Mouse (Mus musculus) urinary bladder, postnatal 10 days (tissue): Measurements from ENCODE around the gene Mpeg1.

ENCODE experiments used
- DNase-seq: peaks from one replicate; pipeline ENCODE4 v3.0.0; 2022; ENCODE audit warnings: low spot score

Mpeg1 gene

DNA sequence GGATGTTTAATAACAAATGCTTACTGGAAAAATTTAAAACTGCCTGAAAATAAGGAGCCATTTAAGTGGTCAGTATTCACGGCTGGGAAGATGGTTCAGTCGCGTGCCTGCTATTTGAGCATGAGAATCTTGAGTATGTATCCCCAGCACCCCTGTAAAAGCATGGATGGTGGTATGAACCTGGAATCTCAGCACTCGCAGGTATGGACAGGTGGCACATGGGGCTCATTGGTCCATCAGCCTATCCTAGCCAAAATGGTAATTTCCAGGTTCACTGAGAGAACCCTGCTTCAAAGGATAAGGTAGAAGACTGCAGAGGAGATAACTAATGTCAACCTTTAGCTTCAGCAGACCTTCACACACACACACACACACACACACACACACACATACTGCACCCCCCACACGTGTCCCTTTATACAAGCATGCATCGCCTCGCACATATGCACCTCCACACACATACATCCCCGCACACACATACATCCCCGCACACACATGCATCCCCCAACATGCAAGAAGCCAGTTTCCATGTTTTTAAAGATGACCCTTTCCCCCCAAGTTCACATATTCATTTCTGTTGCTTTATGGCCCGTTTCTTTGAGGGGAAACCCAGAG, 5.1 kb downstream of the Mpeg1 start:
- no peak for DNase-seq

DNA sequence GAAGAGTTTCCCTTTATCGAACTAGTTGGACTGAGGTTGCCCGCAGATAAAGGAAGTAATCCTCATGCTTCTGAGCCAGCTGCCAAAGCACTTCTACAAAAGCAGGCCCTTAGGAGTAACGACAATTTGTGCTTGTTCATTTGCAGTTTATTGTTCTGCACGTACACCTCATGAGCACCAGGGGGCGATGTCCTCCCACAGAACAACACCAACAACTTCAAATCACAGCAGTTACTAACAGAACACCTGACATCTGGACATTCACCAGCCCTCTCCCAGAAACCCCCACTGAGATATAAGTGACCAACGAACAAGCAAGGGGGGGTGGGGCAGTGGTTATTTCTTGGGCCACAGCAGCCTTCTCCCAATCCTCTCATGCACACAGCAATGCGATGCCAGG, 5.6 kb downstream of the Mpeg1 start:
- DNase-seq = no peak

DNA sequence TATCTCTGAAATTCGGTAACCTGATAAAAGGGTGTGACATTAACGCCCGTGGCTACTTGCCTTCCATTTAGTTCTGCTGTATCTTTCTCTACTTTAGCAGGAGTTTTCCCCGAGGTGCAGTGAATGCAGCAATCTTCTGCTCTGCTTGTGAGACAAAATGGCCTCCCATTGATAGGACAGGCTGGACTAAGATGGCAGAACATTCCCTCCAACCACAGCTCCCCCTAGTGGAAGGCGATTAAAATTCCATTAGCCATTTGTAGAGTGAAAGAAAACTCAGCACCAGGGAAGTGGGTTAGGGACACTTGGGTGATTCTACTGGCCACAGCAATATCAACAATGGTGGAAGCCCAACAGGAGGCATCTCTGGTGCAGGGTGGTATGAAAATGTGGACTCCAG, 6.9 kb downstream of the Mpeg1 start:
- DNase-seq = no peak

DNA sequence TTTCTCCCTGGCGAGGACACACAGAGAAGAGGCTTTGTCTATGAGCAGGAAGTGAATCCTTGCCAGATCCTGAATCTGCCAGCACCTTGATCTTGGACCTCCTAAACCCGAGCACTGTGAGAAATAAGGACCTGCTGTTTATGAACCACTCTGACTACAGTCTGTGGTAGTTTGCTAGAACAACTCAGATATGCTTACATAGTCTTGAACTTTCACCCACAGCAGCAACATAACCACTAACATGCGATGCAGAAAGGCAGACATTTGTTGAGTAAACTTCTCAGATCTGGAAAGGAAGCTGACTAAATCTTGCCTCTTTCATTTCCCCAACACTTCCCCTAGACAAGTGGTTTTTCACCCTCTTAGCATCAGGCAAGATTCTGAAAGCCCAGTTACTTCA, 11.3 kb downstream of the Mpeg1 start:
- DNase-seq = no peak

DNA sequence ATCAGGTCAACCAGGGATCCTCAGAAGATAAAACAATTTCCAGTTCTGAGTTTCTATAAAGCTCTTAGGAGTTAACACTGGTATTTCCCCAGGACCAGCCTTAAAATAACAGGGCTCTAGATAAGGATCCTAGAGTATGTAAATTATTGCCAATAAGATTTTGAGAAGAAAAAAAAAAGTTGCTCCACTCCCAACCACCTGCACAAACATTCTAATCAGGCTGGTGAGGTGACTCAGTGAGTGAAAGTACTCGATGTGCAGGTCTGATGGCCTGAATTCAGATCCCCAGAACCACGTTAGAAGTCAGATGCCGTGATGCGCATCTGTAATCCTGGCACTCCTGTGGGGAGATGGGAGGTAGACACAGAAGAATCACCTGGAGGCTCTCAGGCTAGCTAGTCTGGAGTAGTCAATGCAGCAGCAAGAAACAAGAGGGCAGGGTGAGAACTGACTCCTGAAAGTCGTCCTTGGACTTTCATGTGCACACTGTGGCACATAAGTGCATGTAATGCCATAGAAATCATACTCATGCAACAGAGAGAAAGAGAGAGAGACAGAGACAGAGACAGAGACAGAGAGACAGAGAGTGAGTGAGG, 11.9 kb downstream of the Mpeg1 start:
- DNase-seq = no peak

DNA sequence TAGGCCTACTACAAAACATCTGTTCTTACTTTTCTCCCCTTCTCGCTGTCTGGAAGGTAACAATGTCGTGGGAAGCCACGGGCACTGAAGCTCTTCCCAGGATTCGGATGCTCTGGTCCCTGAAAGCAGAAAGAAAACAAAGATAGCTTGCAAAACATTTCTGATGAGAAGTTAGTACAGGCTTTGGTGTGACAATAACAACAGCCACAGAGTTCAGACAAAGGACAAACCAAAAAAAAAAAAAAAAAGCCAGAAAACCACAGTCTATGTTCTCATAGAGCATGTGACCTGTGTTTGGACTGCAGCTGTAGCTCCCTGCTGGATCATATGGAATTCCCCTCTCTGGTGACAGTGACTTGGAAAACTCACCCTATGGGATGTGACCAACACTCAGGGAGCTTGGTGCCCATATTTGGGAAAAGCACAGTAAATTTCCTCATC, 12.6 kb downstream of the Mpeg1 start:
- no peak for DNase-seq

DNA sequence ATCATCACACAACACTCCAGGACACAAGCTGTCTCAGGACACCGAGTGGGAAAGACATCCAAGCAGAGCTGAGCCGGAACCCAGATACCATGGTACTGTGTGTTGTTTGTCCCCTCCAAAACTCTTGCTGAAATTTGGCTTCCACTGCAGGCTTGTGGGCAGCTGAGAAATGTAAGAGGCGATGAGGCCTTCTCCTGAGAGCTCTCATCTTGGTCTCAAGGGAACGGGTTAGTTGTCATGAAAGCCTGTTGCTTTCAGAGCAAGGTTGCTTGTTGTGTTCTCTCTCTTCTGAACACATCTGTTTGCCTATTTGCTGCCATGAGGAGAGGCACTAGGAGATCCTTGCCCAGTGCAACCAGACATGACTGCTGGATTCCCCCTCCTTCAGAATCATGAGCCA, 13.4 kb downstream of the Mpeg1 start:
- DNase-seq = no peak

DNA sequence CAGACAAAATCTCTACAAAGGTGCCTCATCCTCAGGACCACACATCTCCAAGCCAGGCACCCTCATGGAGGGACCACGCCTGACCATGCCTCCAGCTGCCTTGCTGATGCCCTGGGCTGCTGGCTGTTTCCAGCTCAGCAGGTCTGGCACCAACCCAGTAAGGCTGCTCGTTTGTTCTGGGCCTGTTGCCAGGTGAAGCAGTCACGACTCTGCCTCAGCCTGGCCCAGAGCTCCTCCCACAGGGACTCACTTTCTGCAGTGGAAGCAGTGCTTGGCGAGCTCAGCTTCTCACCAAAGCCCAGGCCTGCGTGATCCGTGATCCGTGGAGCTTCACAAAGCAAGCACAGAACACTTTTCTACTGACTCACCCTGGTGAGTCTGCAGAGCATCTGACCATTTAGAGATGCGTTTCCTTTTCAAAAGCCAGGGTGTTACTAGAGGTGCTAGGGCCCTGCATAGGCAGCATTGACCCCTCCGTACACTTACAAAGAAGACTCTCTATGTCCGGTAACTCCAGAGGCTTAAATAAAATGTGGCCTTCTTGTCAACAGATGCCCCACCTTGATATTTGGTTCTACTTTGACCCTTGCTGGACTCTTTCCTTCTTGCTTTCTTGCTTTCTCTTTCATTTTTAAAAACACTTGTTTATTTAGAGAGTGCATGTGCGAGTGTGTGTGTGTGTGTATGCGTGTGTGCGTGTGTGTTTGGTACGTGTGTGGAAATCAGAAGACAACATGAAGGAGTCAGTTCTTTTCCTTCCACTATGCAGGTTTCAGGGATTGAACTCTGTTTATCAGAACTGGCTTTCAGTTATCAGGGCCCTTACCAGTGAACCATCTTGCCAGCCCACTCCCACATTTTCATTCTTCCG, 15.0 kb downstream of the Mpeg1 start:
- DNase-seq = peak; percentile 68

DNA sequence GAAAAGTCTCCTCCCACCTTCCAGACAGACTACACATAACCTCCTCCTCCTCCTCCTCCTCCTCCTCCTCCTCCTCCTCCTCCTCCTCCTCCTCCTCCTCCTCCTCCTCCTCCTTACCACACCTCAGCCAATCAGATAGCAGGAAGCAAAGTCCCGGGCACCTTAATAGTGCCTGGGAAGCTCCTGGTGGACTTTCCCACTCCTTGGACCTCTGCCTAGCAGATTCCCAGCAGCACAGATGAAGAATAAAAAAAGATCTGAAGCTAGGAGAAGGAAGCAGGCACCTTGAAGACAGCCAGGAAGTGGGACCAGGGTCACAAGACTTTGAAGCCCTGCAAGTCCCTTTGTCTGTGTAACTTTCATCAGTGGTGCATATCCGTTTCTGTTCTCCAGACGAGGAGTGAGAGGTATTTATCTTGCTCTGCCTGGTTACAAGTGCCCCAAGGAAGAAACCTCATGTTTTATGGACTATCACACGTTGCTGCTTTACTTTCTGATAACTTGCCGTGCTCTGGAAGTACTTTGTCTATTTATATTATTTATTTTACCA, 16.2 kb downstream of the Mpeg1 start:
- no peak for DNase-seq

DNA sequence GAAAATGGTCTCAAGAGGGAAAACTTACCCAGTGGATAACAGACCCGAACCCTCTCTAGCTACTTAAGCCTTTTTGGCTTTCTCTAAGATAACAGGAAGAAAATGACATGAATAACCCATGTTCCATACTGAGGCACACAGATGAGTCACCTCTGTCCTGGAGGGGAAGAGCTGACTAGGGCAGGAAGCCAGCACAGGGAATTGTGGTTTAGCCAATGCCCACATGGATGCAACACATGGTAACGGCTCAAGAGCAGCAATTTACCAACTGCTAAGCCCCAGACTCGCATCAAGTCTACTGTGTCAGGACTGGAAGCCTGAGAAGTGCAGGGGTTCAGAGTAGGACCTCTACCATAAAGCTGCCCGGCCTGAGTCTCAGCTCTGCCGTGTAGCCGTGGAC, 17.8 kb downstream of the Mpeg1 start:
- no peak for DNase-seq

DNA sequence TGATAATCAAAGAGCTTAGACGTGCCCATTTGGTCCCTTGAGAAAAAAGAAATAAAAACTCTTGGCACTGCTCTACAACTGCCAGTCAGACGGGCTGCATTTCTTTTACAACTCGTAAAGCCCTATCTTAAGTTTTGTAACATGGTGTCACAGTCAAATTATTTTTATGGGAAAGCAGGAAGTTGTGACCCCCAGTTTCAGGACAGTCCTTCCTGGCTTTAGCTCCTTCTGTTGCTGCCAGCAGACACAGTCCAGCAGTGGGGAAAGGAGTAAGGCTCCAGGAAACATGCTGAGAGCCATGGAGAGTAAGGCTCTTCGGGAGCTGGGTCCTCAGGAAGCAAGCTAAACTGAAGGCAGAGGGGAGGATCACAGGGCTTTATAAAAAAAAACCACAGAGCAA, 23.2 kb downstream of the Mpeg1 start:
- DNase-seq = no peak

DNA sequence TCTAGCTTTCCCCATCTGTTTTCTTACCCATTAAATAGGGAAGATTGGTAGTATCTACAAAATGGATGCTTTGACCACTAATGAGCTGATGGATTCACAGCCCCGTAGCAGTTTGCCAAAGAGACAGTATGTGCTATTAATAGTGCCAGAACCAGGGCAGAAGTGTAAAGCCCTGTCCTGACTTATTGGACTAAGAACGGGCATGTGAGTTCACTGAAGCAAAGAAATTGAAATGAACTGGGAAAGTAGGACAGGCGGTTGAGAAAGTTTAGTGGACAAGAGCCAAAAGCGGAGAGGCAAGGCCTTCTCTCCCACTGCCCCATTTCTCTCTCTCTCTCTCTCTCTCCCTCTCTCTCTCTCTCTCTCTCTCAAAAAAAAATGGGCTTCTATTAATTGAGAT, 23.6 kb downstream of the Mpeg1 start:
- no peak for DNase-seq

DNA sequence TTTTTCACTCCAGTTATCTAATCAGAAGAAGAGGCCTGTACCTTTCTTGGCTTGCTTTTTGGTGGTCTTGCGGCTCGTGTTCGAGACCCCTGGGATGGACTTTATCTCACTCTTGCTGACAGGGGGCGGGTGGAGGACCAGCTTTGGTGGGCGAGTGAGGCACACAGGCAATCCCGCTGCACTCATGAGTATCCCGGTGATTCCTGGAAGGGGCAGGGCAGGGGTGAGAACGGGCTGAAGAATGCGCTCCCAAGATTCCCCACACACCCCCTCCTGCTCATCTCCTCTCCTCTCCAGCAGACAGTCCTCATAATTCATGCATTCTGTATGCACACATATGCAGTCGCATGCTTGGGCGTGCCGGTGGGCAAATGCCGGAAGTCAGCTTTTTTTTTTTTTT, 24.6 kb downstream of the Mpeg1 start:
- DNase-seq = no peak

DNA sequence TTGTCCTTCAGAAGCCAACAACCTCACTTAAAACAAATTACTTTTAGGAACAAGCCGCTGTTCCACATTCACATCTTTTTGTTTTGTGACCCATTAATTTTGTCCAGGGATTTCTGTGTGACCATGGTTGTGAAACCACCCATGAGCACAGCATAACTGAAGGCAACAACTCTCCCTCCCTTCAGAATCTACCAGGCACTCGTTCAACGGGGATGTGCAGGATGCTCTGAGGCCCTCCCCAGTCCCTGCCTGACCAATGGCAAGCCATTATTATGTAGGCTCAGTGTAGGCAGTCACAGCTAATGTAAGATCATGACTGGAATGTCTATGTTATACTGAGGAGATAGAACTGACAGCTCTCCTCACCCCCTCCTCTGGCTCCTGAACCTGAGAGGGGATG, 25.1 kb downstream of the Mpeg1 start:
- no peak for DNase-seq

DNA sequence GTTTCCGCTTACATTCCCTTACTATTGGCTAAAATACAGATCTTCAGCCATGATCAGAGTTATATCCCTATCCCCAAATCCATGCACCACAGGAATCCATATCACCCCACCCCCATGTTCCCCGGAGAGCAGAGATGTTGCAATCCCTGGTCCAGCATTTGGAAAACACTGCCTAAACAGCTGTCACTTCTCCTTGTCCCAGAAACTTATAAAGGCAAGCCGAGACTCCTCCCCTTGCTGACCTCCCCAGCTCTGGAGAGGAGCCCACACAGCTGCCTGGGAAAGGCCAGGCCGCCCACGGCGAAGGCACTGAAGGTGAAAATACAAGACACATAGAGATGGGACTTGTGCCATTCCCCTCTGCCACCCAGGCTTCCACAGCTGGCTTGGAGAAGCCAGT, 26.3 kb downstream of the Mpeg1 start:
- DNase-seq = no peak

DNA sequence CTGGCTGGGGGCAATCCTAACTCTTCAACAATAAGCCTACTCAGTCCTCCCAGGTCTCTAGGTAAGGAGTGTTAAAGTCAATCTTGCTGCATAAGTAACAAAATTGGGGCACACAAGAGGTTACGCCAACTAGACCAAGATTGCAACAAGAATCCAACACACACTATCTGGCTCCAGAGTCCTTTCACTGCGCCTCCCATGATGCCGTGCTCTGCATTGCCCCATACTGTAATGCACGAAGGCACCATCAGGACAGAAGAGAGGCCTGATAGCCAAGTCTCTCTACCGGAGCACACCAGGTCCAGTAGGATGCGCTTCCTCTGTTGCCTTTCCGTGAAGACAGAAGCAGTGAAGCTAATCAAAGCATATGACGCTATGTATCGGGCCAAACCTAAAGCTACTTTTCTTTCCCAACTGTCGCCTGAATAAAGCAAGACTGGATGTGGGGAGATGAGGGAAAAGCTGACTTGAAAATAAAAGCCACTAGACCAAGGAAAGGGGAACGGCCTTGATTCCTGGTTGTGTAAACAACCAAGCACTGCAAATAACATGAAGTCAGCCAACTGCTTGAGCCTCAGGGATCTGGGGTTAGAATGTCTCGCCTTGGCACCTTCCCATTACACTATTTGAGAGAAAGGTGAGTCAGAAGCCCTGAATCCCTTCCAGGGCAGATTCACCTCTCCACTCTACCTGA, 27.1 kb downstream of the Mpeg1 start:
- DNase-seq = no peak

DNA sequence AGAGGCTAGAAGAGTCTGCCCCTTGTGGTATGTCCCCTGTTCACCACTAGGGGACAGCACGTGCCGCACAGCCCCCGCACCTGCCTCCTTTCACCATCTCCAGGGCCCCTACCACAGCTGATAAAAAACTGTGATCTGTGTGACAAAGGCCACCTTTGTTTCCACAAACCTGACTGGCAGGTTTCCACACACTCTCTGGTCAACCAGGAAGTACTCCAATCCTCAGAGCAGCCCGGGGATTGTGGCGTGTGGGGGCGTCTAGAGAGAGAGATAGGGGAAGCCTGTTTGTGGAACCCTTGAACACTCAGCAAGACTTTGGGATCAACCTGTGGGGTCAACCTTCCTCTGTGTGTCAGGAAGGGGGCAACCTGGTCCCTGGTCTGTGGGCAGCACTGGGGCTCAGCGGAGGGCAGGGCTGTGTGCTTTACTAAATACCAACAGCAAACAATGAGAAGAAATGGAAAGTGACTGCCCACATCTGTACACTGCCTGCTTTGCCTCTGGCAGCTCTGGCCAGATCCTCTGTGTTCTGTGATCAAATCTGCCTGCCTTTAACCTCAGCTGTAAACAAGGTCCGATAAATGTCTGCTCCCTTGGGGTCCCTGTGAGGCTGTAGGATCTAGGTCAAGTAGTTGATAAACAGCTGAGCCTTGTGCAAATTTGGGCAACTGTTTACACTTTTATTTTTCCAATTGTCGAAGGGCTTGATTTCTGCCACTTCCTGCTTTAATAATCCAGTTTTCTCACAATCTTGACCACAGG, 27.8 kb downstream of the Mpeg1 start:
- no peak for DNase-seq

DNA sequence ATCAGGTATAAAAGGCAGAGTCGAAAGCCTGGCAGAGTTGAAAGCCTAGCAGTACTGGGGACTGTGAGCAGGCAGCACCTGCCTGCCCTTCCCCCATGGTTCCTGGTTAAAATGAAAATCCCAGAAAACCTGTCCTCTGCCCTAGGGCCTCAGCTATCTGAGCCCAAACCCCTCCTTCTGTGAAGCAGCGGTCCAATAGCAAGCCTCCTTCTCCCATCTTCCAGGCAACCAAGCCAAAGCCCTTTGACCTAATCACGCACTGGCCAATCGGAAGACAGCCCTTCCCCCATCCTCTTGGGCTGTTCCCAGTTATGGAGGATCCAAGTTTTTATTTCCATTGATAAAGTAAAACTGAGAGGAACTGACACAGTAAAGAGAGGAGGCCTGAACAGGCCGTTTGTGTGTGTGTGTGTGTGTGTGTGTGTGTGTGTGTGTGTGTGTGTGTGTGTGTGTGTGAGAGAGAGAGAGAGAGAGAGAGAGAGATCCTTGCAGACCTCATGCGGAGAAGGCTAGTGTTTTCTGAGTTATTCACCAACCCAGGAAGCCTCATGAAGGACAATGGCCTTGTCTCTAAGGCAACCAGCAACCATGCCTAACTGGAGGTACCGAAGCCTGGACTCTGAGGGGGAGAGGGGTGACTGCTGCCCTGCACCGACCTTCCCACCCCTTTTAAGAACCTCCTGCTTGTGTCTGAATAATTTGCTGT, 28.5 kb downstream of the Mpeg1 start:
- no peak for DNase-seq

DNA sequence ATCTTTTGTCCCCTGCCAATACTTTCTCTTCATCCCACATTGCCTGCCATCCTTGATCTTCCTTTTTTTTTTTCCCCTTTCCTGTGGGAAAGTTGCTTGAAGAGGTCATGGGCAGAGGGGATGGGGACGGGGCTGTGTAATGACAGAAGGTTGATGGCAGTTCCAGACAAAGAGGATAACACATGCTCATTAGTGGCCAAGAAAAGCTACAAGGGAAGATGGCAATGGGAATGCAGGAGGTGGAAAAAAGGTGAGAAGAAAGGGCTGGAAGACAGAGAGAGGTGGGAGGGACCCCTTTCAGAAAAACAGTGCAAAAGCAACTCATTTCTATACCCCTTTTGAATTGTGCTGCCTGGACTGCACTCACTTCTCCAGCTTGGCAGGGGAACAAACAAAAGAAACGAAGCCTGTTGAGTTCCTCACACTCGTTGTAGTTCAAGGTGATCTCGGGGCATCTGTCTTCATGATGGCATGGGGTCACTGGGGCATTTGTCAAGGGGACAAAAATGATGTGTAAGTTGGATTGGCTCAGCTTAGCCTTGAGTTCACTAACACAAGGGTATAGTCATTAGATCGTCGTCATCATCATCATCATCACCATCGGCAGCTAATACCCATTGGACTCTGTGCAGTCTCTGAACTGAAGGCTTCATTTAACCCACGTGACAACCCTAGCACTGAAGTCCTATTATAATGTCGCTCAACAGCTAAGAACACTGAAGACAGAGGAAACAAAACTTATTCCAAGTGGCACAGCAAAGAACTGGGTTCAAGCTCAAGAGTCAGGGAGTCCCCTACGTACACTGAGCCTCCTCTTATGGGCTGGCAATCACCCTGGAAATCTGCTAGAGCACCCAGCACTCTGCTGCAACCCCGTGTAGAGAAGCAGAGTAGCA, 29.3 kb downstream of the Mpeg1 start:
- DNase-seq = no peak

DNA sequence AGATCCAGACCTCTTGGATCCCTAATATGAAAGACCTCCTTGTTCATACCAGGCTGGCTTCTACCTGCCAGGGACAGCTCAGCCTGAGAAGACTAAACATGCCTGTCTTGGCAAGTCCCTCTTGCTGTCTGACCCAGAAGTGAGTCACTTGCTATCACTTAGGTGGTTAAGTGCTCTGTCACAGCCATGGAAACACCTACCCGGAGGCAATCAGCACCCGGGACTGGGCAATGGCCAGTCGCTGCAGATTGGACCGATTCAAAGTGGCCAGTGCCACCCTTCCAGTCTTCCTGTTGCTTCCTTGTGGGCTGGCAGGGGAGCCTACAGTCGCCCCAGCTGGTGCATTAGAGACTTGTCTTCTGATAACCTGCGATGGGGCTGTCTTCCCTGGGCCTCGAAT, 31.1 kb downstream of the Mpeg1 start:
- no peak for DNase-seq
